Mouse (Mus musculus) layer of hippocampus, adult 9-11 months (tissue): ENCODE results near the gene Klhdc4.

ENCODE experiments used
- DNase-seq: peaks from one replicate; pipeline ENCODE4 v3.0.0; 2022

Klhdc4 gene

GRCm38 (mm10) chr8:121804829-121805228 lies 24.5 kb downstream of the Klhdc4 start:
- DNase-seq, result no peak

GRCm38 (mm10) chr8:121798401-121798800 lies 31.0 kb downstream of the Klhdc4 start:
- no peak for DNase-seq

DNA sequence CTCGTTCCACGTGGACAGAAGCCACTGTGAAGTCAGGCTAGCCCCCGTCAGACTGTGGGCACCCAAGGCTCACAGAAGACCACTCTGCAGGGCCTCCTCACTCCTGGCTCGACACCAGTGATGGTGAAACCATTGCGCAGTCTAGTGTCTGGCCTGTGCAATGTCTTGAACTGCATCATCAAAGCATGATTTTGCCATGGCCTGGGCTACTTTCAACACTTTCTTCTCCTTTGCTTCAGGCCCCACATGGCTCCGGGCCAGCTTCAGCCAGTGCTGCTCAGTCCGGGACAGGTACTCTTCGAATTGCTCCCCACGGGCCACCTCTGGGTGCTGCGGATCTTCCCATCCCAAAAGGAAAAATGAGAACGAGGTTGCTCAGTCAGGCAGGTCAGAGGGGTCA lies 33.0 kb downstream of the Klhdc4 start:
- DNase-seq, result no peak

- no peak for DNase-seq
Measured at GRCm38 (mm10) chr8:121795461-121795860, 33.9 kb downstream of the Klhdc4 start.

- no peak for DNase-seq
Measured at GRCm38 (mm10) chr8:121794151-121794550, 35.2 kb downstream of the Klhdc4 start.

DNA sequence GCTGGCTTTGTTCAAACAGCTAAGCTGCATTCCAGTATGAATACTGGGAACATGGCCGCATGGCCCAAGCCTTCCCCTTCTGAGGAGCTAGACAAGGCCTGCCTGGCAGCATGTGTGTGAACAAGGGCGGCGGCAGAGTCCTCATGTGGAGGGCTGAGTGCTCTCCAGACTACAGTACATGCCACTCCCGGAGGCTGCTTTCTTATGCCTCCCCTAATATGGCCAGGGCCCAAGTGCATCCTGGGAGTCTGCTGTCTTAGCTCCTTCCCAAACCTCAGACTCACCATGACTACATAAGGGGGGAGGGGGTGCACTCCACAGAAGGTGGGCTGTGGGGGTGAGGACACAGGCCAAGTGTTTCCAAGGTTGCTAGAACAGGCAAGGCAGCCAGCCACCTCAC lies 36.7 kb downstream of the Klhdc4 start:
- DNase-seq, result no peak

DNA sequence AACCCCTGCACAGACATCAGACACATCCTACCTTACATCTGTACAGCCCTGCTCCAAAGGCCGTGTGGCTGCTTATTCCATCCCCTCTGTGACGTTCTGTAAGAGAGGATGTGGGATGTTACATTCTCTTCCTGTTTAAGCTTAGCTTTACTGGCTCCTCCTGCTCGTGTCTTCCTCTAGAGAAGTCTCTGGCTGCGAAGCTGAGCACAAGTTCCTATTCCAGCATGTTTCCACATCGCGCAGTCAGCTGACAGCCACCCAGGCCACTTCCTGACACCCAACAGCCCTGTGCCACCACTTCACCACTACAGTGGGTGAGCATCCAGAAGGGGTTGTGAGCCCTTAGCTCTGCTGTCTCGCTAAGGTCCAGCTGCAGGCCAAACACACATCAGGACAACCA lies 37.2 kb downstream of the Klhdc4 start:
- peak; percentile 73 for DNase-seq

GRCm38 (mm10) chr8:121788786-121789185 lies 40.6 kb downstream of the Klhdc4 start:
- DNase-seq, result no peak

GRCm38 (mm10) chr8:121786542-121786941 lies 42.8 kb downstream of the Klhdc4 start:
- peak; percentile 77 for DNase-seq

- no peak for DNase-seq
Measured at GRCm38 (mm10) chr8:121782493-121782892, 46.9 kb downstream of the Klhdc4 start.

GRCm38 (mm10) chr8:121773876-121774275 lies 55.5 kb downstream of the Klhdc4 start:
- no peak for DNase-seq

DNA sequence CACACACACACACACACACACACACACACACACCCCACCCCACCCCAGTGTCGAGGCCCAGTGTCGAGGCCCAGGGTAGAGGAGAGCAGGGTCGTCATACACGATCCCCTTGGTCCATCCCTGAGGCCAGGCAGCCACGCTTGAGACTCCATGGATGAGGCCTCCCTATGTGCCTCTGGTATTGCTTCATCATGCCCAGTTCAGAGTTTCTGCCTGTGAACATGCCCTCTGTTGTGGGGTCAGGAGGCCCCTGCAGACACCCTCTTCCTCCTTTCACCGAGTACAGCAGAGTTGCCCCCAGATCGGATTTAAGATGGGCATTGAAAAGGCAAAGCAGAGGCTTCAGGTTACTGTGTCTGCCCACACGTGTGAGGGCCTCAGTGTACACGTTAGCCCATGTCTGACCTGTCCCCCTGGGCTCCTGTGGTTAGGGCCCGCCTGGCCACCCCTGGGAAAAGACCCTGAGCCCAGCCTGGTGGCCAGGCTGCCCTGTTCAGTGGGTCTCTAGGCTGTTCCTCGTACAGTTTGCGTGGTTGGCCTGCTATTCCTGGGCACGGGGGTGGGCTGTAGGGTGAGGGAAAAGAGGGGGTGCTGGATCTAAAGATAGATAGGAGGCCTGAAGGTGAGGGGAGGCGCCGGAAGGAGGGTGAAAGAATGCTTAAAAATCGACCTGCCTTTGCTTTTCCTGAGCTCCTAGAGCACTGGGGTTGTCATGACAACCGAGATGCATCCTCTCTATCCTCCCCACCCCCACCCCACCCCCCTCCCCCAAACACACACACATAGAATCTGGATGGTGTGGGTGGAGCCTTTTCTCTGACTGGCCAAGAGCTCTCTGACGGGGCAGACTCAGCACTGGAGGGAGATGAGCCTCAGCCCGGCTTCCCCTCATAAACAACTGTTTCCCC lies 58.3 kb downstream of the Klhdc4 start:
- no peak for DNase-seq

GRCm38 (mm10) chr8:121769621-121770020 lies 59.7 kb downstream of the Klhdc4 start:
- no peak for DNase-seq

DNA sequence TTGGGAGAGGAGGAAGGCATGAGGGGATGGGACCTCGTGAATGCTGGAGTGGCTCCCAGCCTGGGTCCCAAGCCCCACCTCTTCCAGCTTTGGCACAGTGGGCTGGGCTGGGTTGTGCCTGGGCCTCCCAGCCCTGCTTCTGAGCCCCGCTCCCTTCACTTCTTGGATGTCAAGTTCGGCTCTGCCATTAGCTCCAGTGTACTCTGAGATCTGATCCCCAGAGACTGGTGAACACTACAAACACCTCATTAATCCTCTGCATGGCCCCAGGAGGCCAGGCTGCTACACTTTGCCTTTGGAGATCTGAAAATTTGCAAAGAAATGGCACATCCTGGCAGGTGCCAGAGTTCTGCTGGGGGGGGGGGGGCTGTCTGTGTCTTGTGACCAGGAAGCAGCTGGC lies 60.3 kb downstream of the Klhdc4 start:
- no peak for DNase-seq

- no peak for DNase-seq
Measured at GRCm38 (mm10) chr8:121765594-121766138, 63.7 kb downstream of the Klhdc4 start.

GRCm38 (mm10) chr8:121763700-121764013 lies 65.7 kb downstream of the Klhdc4 start:
- no peak for DNase-seq

DNA sequence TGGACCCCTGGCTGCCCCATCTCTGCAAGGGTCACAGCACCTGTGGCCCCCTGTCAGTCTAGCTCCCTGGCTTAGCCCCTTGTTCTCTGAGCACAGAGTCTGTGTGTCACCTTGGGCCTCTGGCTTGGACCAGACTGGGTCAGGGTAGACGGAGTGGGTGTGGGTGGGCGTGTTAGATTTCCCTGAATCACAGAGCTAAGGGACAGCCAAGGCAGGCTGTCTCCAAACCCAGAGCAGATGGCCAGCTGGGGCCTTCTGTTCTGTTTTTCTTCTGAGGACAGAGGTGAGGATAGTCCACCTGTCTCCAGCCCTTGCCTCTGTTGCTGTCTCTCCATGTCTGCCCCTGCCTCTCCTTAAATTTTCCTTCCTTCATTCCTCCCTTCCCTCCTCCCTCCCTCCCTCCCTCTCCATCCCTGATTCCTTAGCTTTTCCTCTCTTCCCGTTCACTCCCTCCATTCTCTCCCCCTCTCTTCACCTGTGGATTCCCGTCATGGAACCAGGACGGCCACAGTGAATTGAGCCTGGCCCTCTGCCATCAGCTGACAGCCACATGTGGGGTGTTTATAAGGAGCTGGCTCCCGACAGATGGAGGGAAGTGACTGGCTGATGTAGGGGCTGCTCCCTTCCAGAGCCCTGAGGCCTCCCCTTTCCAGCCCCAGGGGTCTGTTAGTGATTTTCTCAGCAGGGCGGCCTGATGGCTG lies 66.2 kb downstream of the Klhdc4 start:
- DNase-seq, result no peak

- no peak for DNase-seq
Measured at GRCm38 (mm10) chr8:121761480-121761879, 67.9 kb downstream of the Klhdc4 start.

DNA sequence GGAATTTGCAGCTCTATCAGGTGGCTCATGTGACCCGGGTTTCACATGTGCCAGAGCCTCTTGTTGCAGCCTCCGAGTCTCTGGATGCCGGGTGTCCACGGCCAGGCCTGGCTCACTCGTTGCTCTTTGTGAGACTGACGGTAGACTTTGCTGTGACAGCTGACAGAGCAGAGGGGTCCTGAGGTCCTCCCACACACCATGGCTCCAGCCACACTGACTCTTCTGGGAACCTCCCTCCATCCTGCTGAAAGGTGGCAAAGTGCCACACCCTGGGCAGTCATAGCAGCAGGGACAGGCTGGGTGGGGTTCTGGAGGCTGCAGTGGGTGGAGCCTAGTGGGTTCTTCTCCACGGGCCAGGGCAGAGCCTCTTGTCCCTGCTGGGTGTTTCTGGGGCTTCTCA lies 68.9 kb downstream of the Klhdc4 start:
- no peak for DNase-seq

- no peak for DNase-seq
Measured at GRCm38 (mm10) chr8:121758470-121758869, 70.9 kb downstream of the Klhdc4 start.

GRCm38 (mm10) chr8:121751407-121751806 lies 78.0 kb downstream of the Klhdc4 start:
- peak; percentile 30 for DNase-seq

DNA sequence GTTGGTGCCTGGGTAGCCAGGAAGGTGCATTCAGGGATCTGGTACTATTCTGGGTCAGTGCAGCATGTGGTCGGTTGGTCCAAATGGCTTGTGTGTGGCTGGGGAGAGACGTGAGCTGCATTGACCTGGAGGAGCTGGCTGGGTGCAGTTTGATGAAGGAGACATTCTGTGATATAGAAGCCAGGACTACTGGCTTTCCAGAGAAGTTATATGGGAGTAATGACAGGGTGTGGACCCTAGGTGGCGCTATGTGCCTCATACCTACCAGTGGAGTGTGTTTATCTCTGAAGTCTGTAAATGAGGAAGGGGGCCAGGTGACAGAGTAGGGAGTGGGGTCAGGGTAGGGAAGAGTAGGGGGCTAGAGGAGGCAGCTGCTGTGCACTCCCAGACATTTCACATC lies 78.9 kb downstream of the Klhdc4 start:
- DNase-seq, result no peak

GRCm38 (mm10) chr8:121749501-121749900 lies 79.9 kb downstream of the Klhdc4 start:
- no peak for DNase-seq
